Mouse (Mus musculus) neural tube, embryonic 11.5 days (tissue): ENCODE results near the gene Fam160b1. TPM values are rescaled to one million over a fixed set of nuclear protein-coding genes. Genes with fewer than 3 reads are reported as not detected.

ENCODE experiments used
- ATAC-seq: fragments of 200-750 bp; cut with Nextera tagmentation; 2 replicates; pipeline ENCODE4 v1.8.0; 2017; ENCODE audit warnings: moderate number of reproducible peaks, mild to moderate bottlenecking, moderate TSS enrichment, moderate library complexity; ENCODE audit not compliant: insufficient read depth, low FRiP score, low TSS enrichment
- DNase-seq: peaks from one replicate; pipeline ENCODE4 v3.0.0-alpha.2; 2015; ENCODE audit warnings: low spot score
- H3K27ac ChIP-seq: fragments of 300-500 bp; sonication (generic); 2 replicates; pipeline ENCODE4 v1.5.1; 2014; ENCODE audit warnings: low read depth, mild to moderate bottlenecking, low read length
- H3K27me3 ChIP-seq: fragments of 300-500 bp; sonication (generic); 2 replicates; pipeline ENCODE4 v1.6.1; 2014; ENCODE audit warnings: mild to moderate bottlenecking, low read length, mixed read lengths; ENCODE audit not compliant: control insufficient read depth, insufficient read depth
- H3K36me3 ChIP-seq: fragments of 300-500 bp; sonication (generic); 2 replicates; pipeline ENCODE4 v1.6.1; 2014; ENCODE audit warnings: mild to moderate bottlenecking, low read length, moderate library complexity, mixed read lengths; ENCODE audit not compliant: control insufficient read depth, insufficient read depth
- H3K4me1 ChIP-seq: fragments of 300-500 bp; sonication (generic); 2 replicates; pipeline ENCODE4 v1.6.1; 2014; ENCODE audit warnings: low read length, mixed read lengths; ENCODE audit not compliant: control insufficient read depth, insufficient read depth
- H3K4me2 ChIP-seq: fragments of 300-500 bp; sonication (generic); 2 replicates; pipeline ENCODE4 v1.6.1; 2014; ENCODE audit warnings: low read depth, mild to moderate bottlenecking, moderate library complexity
- H3K4me3 ChIP-seq: fragments of 300-500 bp; sonication (generic); 2 replicates; pipeline ENCODE4 v1.5.1; 2014; ENCODE audit warnings: low read depth, low read length
- H3K9ac ChIP-seq: fragments of 300-500 bp; sonication (generic); 2 replicates; pipeline ENCODE4 v1.6.1; 2014; ENCODE audit warnings: mild to moderate bottlenecking, low read length
- H3K9me3 ChIP-seq: fragments of 300-500 bp; sonication (generic); 2 replicates; pipeline ENCODE4 v1.6.1; 2016; ENCODE audit warnings: low read length; ENCODE audit not compliant: control insufficient read depth
- WGBS: fragments of 180-500 bp; shearing (Covaris S2); extraction: QIAGEN DNeasy Blood & Tissue Kit; methylation state at CpG from one replicate; pipeline ENCODE4 v1.1.7; 2014; 5-methylcytosine and 5-hydroxymethylcytosine counted together
- polyA plus RNA-seq: library from polyadenylated mRNA; unstranded; fragments of >200 nt; fragmentation: Nextera tagmentation; extraction: Ambion mirVana; gene quantifications from 2 replicates; pipeline ENCODE4 v1.2.1, GENCODE M21; 2014

Fam160b1 gene
- polyA plus RNA-seq, 1 experiment from 2014 or later = 17.7 TPM

DNA sequence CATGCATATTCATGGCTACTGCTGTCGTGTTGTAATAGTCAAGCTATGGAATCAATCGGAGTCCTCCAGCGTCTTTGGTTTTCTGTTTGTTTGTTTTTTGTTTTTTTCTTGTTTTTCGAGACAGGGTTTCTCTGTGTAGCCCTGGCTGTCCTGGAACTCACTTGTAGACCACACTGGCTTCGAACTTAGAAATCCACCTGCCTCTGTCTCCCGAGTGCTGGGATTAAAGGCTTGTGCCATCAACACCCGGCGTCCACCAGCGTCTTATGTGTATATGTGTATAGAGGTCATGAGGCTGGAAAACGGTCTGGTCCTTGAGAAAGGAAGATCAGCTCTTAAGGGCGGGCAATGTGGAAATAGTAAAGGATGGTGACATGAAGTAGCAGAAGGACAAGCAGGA is 6.4 kb upstream of the Fam160b1 start:
- Histone ChIP-seq H3K36me3 (no peaks in the 10 kb centered on the region), H3K9me3 (no peaks in the 10 kb centered on the region), H3K9ac (no peak overlapping the region), H3K4me1 (no peaks in the 10 kb centered on the region), H3K27ac (no peak overlapping the region), H3K4me2 (no peak overlapping the region), H3K4me3 (no peak overlapping the region), H3K27me3 (no peaks in the 10 kb centered on the region)
- no peak for DNase-seq
- ATAC-seq = no peak
- 93% methylated on average over 11 of the region's 11 CpGs for WGBS

DNA sequence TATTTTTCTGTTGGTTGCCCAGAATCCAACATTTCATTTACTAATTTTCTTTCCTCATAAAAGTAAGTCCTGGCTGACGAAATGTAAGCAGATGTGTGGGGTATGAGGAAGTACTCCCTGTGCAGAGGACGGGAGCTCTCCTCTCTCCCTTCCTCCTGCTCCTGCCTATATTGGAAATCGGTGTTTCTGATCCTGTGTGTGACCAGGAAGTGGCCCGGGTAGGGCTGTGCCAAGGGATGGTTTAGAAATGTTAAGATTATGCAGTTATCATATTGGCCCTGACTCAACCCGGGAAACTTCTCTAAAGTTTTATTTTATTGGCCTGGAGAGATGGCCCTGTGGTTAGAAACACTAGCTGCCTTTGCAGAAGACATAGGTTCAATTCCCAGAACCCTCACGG is 5.8 kb upstream of the Fam160b1 start:
- H3K36me3 ChIP-seq = no peaks in the 10 kb centered on the region
- H3K4me1 ChIP-seq = no peaks in the 10 kb centered on the region
- DNase-seq = no peak
- H3K4me2 ChIP-seq = no peak overlapping the region
- no peaks in the 10 kb centered on the region for H3K27me3 ChIP-seq
- no peaks in the 10 kb centered on the region for H3K9me3 ChIP-seq
- no peak overlapping the region for H3K4me3 ChIP-seq
- 87% methylated on average over 6 of the region's 6 CpGs for WGBS
- no peak overlapping the region for H3K9ac ChIP-seq
- no peak for ATAC-seq
- H3K27ac ChIP-seq = no peak overlapping the region

DNA sequence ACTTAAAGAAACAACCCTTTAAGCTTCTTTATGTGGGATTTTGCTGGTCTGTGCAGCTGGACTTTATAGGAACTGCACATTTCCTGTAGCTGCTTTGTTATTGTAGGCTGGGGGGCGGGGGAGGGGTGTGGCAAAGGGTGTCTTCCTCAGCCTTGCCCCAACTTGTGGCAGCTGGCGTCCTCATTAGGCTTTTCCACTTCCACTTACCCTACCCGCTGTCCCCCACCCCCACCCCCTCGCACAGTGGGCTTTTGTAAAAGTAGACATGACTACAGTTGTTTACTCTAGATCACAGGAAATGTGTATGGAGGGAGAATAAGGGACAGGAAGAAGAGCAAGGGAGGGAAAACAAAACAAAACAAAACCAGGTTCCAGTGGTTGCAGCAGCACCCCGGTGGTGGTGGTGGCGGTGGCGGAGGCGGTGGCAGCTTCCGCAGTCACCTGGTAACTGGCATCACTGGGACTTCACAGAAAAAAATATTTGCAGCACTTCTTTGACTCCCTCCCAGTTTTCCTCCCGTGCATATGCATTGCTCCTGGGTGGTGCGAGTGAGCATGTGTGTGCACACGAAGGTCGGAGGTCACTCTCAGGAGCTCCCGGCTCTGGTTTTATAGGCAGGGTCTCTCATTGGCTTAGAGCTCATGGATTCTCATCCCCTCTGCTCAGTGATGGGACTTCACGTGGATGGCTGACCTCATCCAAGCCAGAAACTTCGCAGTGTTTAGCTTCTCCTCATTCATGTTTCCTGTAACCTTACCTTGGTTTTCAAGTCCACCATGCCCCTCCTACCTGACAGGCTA is 4.8 kb upstream of the Fam160b1 start:
- DNase-seq = no peak
- H3K4me3 ChIP-seq = no peak overlapping the region
- no peak for ATAC-seq
- H3K4me1 ChIP-seq = peaks cover 5% of the 10 kb centered on the region; the same call in 1 of the 2 replicates
- H3K27me3 ChIP-seq = no peaks in the 10 kb centered on the region
- WGBS = 68% methylated on average over 16 of the region's 16 CpGs
- H3K27ac ChIP-seq = no peak overlapping the region
- no peaks in the 10 kb centered on the region for H3K9me3 ChIP-seq
- no peaks in the 10 kb centered on the region for H3K36me3 ChIP-seq
- no peak overlapping the region for H3K4me2 ChIP-seq
- no peak overlapping the region for H3K9ac ChIP-seq

DNA sequence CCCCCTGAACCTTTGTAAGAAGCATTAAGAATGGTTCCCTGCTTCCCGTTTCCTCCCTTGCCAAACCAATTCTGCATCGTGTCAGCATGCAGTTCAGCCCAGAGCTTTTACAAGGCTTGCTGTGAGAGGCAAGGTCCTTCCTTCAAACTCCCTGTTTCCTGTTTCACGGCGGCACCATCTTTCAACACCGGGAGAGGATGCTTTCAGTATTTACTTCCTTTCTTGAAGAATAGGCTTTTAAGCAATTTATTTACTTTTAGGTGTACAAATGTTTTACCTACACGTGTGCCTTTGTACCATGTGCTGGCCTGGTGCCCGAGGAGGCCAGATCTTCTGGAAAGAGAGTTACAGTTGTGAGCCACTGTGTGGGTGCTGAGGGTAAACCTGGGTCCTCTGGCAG is 4.2 kb upstream of the Fam160b1 start:
- H3K27ac ChIP-seq = no peak overlapping the region

DNA sequence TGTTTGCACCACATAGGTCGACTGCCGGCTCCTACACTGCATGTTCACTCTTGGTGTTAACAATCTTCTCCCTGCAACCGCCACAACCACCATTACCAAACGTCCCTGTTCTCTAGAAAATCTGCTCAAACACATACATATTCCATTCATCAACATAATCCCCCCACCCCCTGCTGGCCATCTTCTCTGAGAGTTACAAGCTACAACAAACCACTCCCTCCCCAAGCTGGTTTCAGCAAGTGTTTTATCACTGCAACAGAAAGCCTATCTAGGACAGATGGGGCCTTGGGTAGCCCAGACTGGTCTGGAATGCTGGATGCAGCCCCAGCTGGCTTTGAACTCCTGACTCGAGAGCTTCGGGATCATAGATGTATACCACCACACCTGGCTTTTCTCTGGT is 3.2 kb upstream of the Fam160b1 start:
- Histone ChIP-seq H3K4me1 (peaks cover 5% of the 10 kb centered on the region; the same call in 1 of the 2 replicates), H3K4me2 (no peak overlapping the region), H3K36me3 (no peaks in the 10 kb centered on the region), H3K9ac (no peak overlapping the region), H3K9me3 (no peaks in the 10 kb centered on the region), H3K27me3 (no peaks in the 10 kb centered on the region), H3K4me3 (no peak overlapping the region), H3K27ac (no peak overlapping the region)
- DNase-seq (no peak), ATAC-seq (no peak)
- WGBS = 96% methylated on average over 6 of the region's 6 CpGs

More for the DNA sequence above, 4.2 kb upstream of the Fam160b1 start:
- Histone ChIP-seq H3K9me3 (no peaks in the 10 kb centered on the region), H3K4me1 (peaks cover 5% of the 10 kb centered on the region; the same call in 1 of the 2 replicates), H3K9ac (no peak overlapping the region), H3K4me2 (no peak overlapping the region), H3K4me3 (no peak overlapping the region), H3K27me3 (no peaks in the 10 kb centered on the region), H3K36me3 (no peaks in the 10 kb centered on the region)
- 87% methylated on average over 7 of the region's 7 CpGs for WGBS
- DNase-seq (no peak), ATAC-seq (no peak)

DNA sequence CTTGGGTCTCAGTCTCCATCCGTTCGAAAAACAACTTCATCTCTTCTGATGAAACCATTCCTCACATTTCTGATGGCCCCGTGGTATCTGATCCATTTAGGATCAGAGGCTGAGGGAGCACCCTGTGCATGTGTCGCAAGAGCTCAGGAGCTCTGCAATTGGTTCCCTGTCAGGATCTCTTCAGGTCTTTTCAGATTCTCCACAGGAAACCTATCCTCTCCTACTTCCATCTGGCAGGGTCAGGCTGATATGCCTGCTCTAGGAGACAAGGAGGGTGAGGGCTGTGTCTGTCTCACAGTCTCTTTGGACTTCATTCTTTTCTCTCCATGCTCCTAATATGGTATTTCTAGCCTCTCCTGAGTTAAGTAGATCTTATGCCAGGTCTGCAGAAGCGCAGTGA is 2.7 kb upstream of the Fam160b1 start:
- 91% methylated on average over 5 of the region's 5 CpGs for WGBS
- Histone ChIP-seq H3K4me3 (no peak overlapping the region), H3K4me1 (peaks cover 9% of the 10 kb centered on the region), H3K9me3 (no peaks in the 10 kb centered on the region), H3K27me3 (no peaks in the 10 kb centered on the region), H3K9ac (no peak overlapping the region), H3K36me3 (no peaks in the 10 kb centered on the region), H3K27ac (no peak overlapping the region), H3K4me2 (no peak overlapping the region)
- DNase-seq (no peak), ATAC-seq (no peak)

DNA sequence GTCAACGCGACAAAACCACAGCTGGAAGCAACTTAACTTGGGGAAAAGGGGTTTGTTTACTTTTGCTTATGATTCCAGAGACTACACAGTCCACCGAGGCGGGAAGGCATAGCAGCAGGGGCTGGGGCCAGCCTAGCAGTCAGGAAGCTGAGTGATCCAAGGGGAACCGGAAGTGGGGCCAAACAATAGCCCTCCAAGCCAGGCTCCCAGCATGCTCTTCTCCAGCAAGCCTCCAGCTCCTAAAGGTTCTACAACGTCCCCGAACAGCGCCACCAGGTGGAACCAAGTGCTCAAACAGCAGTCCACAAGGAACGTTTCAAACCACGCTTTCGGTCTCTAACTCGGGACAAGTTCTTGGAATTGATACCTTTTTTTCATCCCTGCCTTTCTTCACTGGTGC is 2.2 kb upstream of the Fam160b1 start:
- 82% methylated on average over 12 of the region's 12 CpGs for WGBS
- no peak for ATAC-seq
- Histone ChIP-seq H3K36me3 (no peaks in the 10 kb centered on the region), H3K9me3 (no peaks in the 10 kb centered on the region), H3K4me1 (peaks cover 13% of the 10 kb centered on the region), H3K4me2 (no peak overlapping the region), H3K27ac (no peak overlapping the region), H3K4me3 (no peak overlapping the region), H3K9ac (no peak overlapping the region), H3K27me3 (no peaks in the 10 kb centered on the region)
- peak; percentile 31 for DNase-seq

DNA sequence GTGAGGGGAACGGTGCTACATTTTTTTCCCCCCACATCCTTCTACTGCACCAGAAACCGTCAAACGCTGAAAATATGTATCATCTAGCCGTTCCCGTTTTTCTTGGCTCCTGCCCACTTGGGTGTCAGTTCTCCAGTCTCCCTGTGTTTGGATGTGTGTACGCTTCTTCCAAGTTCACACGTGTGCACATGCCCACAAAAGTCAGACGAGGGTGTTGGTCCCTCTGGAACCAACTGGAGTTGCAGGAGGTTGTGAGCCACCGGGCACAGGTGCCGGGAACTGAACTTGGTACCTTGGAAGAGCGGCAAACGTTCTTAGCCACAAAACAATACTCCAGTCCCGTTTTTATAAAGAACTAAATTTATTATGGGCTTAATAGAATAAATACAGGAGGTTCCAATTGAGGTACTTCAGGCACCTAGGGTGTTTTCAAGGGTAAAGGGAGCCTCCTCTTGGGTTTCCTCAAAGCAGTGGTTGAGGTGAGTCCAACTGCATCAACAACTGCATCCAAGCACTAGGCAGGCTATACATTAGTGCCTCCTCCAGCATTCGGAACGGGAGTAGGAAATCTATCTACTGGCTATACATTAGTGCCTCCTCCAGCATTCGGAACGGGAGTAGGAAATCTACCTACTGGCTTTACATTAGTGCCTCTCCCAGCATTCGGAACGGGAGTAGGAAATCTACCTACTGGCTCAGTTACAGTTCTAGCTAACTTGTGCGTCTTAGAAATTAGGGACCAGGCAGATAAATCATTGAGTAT is 1.5 kb upstream of the Fam160b1 start:
- WGBS = 95% methylated on average over 20 of the region's 20 CpGs
- DNase-seq = no peak
- Histone ChIP-seq H3K27ac (no peak overlapping the region), H3K27me3 (no peaks in the 10 kb centered on the region), H3K4me2 (no peak overlapping the region), H3K4me3 (no peak overlapping the region), H3K4me1 (peaks cover 15% of the 10 kb centered on the region), H3K9me3 (no peaks in the 10 kb centered on the region), H3K36me3 (no peaks in the 10 kb centered on the region), H3K9ac (no peak overlapping the region)
- no peak for ATAC-seq
